Mouse (Mus musculus): Measurements from ENCODE around the gene Btbd17. TPM values are rescaled to one million over a fixed set of nuclear protein-coding genes. Genes with fewer than 3 reads are reported as not detected.
A peak's percentile ranks its signal among the peaks of the same experiment; 100 is the strongest.

Gene Btbd17
- polyA plus RNA-seq, 1 experiment from 2014 or later: 33.6 TPM

GRCm38 (mm10) chr11:114798624-114799023, 2.9 kb upstream of the Btbd17 start, which contains the start of gene Gpr142:
Gpr142 (plus strand) TSS chr11:114798924.
- peaks cover 50% of the 10 kb centered on the region for H3K4me1 ChIP-seq (replicated peaks)
- H3K9ac ChIP-seq (replicated peaks): no peak within 1 kb of the TSS
- no peaks in the 10 kb centered on the region for H3K36me3 ChIP-seq
- H3K27ac ChIP-seq: no peak within 1 kb of the TSS
- H3K4me2 ChIP-seq (replicated peaks): no peak within 1 kb of the TSS
- no peaks in the 10 kb centered on the region for H3K27me3 ChIP-seq
- H3K4me3 ChIP-seq (replicated peaks): no peak within 1 kb of the TSS
- no peaks in the 10 kb centered on the region for H3K9me3 ChIP-seq
- 94% methylated on average over 3 of the region's 3 CpGs for WGBS
- ATAC-seq: no peak

GRCm38 (mm10) chr11:114797981-114798380, 2.2 kb upstream of the Btbd17 start:
- H3K36me3 ChIP-seq: no peaks in the 10 kb centered on the region
- WGBS: 92% methylated on average over 3 of the region's 3 CpGs

GRCm38 (mm10) chr11:114797176-114797575, 1.4 kb upstream of the Btbd17 start:
- Histone ChIP-seq H3K4me3 (replicated peaks) (no peak overlapping the region), H3K9ac (replicated peaks) (no peak overlapping the region), H3K27me3 (peaks cover 6% of the 10 kb centered on the region; the same call in 1 of the 2 replicates), H3K27ac (peak overlapping the region; percentile 99), H3K36me3 (no peaks in the 10 kb centered on the region), H3K4me1 (replicated peaks) (peaks cover 52% of the 10 kb centered on the region), H3K9me3 (no peaks in the 10 kb centered on the region), H3K4me2 (replicated peaks) (no peak overlapping the region)
- no peak for ATAC-seq
- WGBS: 94% methylated on average over 7 of the region's 7 CpGs

More at GRCm38 (mm10) chr11:114797981-114798380, 2.2 kb upstream of the Btbd17 start:
- no peaks in the 10 kb centered on the region for H3K9me3 ChIP-seq
- H3K27ac ChIP-seq: no peak overlapping the region
- no peak for ATAC-seq
- no peaks in the 10 kb centered on the region for H3K27me3 ChIP-seq
- no peak overlapping the region for H3K4me3 ChIP-seq (replicated peaks)
- H3K4me1 ChIP-seq (replicated peaks): peaks cover 50% of the 10 kb centered on the region
- no peak overlapping the region for H3K9ac ChIP-seq (replicated peaks)
- no peak overlapping the region for H3K4me2 ChIP-seq (replicated peaks)

- Histone ChIP-seq H3K4me3 (replicated peaks) (peak overlapping the region; percentile 49), H3K27me3 (peaks cover 22% of the 10 kb centered on the region), H3K9ac (replicated peaks) (peak overlapping the region; percentile 65), H3K4me2 (replicated peaks) (peak overlapping the region; percentile 82), H3K27ac (peak overlapping the region; percentile 99), H3K4me1 (replicated peaks) (peaks cover 68% of the 10 kb centered on the region), H3K36me3 (no peaks in the 10 kb centered on the region), H3K9me3 (no peaks in the 10 kb centered on the region)
- WGBS: 0% methylated on average over 7 of the region's 7 CpGs
- ATAC-seq: peak; percentile 86
Measured at GRCm38 (mm10) chr11:114795231-114795746, 456 bp downstream of the Btbd17 start.

- peak; percentile 22 for ATAC-seq
- Histone ChIP-seq H3K9me3 (no peaks in the 10 kb centered on the region), H3K4me1 (replicated peaks) (peaks cover 71% of the 10 kb centered on the region), H3K36me3 (no peaks in the 10 kb centered on the region), H3K4me3 (replicated peaks) (peak overlapping the region; percentile 49), H3K9ac (replicated peaks) (peak overlapping the region; percentile 65; the same call in 1 of the 2 replicates), H3K4me2 (replicated peaks) (peak overlapping the region; percentile 82), H3K27ac (peak overlapping the region; percentile 99), H3K27me3 (peaks cover 28% of the 10 kb centered on the region)
- WGBS: 8% methylated on average over 4 of the region's 4 CpGs
Measured at GRCm38 (mm10) chr11:114794691-114795090, 1.1 kb downstream of the Btbd17 start.

GRCm38 (mm10) chr11:114793868-114794545, 1.7 kb downstream of the Btbd17 start:
- Histone ChIP-seq H3K9ac (replicated peaks) (peak overlapping the region; percentile 65), H3K9me3 (no peaks in the 10 kb centered on the region), H3K27me3 (peaks cover 33% of the 10 kb centered on the region), H3K27ac (peak overlapping the region; percentile 99), H3K36me3 (no peaks in the 10 kb centered on the region), H3K4me2 (replicated peaks) (peak overlapping the region; percentile 82), H3K4me1 (replicated peaks) (peaks cover 78% of the 10 kb centered on the region), H3K4me3 (replicated peaks) (peak overlapping the region; percentile 49)
- WGBS: 52% methylated on average over 19 of the region's 19 CpGs
- ATAC-seq: no peak

- peaks cover 85% of the 10 kb centered on the region for H3K4me1 ChIP-seq (replicated peaks)
- H3K36me3 ChIP-seq: no peaks in the 10 kb centered on the region
- ATAC-seq: no peak
- 53% methylated on average over 5 of the region's 5 CpGs for WGBS
- peak overlapping the region; percentile 4; the same call in 1 of the 2 replicates for H3K27ac ChIP-seq
- peaks cover 35% of the 10 kb centered on the region for H3K27me3 ChIP-seq
- H3K4me2 ChIP-seq (replicated peaks): peak overlapping the region; percentile 82
- H3K9me3 ChIP-seq: no peaks in the 10 kb centered on the region
- peak overlapping the region; percentile 5; the same call in 1 of the 2 replicates for H3K9ac ChIP-seq (replicated peaks)
- H3K4me3 ChIP-seq (replicated peaks): peak overlapping the region; percentile 49
Measured at GRCm38 (mm10) chr11:114792931-114793494, 2.7 kb downstream of the Btbd17 start.

GRCm38 (mm10) chr11:114791891-114792411, 3.8 kb downstream of the Btbd17 start:
- H3K9me3 ChIP-seq: no peaks in the 10 kb centered on the region
- H3K27me3 ChIP-seq: peaks cover 45% of the 10 kb centered on the region
- H3K4me1 ChIP-seq (replicated peaks): peaks cover 79% of the 10 kb centered on the region
- H3K36me3 ChIP-seq: no peaks in the 10 kb centered on the region
- H3K4me3 ChIP-seq (replicated peaks): peak overlapping the region; percentile 49
- under 1% methylated on average over 57 of the region's 59 CpGs for WGBS
- no peak for ATAC-seq
- peak overlapping the region; percentile 67 for H3K9ac ChIP-seq (replicated peaks)
- H3K27ac ChIP-seq: peak overlapping the region; percentile 55
- H3K4me2 ChIP-seq (replicated peaks): peak overlapping the region; percentile 82

GRCm38 (mm10) chr11:114791351-114791889, 4.3 kb downstream of the Btbd17 start:
- H3K27me3 ChIP-seq: peaks cover 50% of the 10 kb centered on the region
- H3K9me3 ChIP-seq: no peaks in the 10 kb centered on the region
- peak overlapping the region; percentile 49 for H3K4me3 ChIP-seq (replicated peaks)
- peak overlapping the region; percentile 55 for H3K27ac ChIP-seq
- peaks cover 78% of the 10 kb centered on the region for H3K4me1 ChIP-seq (replicated peaks)
- peak overlapping the region; percentile 67 for H3K9ac ChIP-seq (replicated peaks)
- no peak for ATAC-seq
- WGBS: 8% methylated on average over 50 of the region's 50 CpGs
- no peaks in the 10 kb centered on the region for H3K36me3 ChIP-seq
- H3K4me2 ChIP-seq (replicated peaks): peak overlapping the region; percentile 82

GRCm38 (mm10) chr11:114790841-114791240, 4.9 kb downstream of the Btbd17 start:
- Histone ChIP-seq H3K4me3 (replicated peaks) (no peak overlapping the region), H3K9me3 (no peaks in the 10 kb centered on the region), H3K36me3 (no peaks in the 10 kb centered on the region), H3K4me2 (replicated peaks) (peak overlapping the region; percentile 82), H3K9ac (replicated peaks) (0 out of 2 replicates have a peak overlapping the region, but pooled peaks have one; percentile 67), H3K27me3 (peaks cover 53% of the 10 kb centered on the region), H3K27ac (no peak overlapping the region), H3K4me1 (replicated peaks) (peaks cover 76% of the 10 kb centered on the region)
- WGBS: 46% methylated on average over 4 of the region's 4 CpGs
- no peak for ATAC-seq

- Histone ChIP-seq H3K4me3 (replicated peaks) (no peak overlapping the region), H3K27me3 (peaks cover 59% of the 10 kb centered on the region), H3K4me2 (replicated peaks) (no peak overlapping the region), H3K36me3 (no peaks in the 10 kb centered on the region), H3K4me1 (replicated peaks) (peaks cover 71% of the 10 kb centered on the region), H3K9ac (replicated peaks) (no peak overlapping the region), H3K27ac (no peak overlapping the region), H3K9me3 (no peaks in the 10 kb centered on the region)
- WGBS: 84% methylated on average over 12 of the region's 12 CpGs
- ATAC-seq: no peak
Measured at GRCm38 (mm10) chr11:114790171-114790570, 5.6 kb downstream of the Btbd17 start.

GRCm38 (mm10) chr11:114789716-114790115, 6.0 kb downstream of the Btbd17 start:
- Histone ChIP-seq H3K27ac (no peak overlapping the region), H3K4me3 (replicated peaks) (no peak overlapping the region), H3K27me3 (peaks cover 63% of the 10 kb centered on the region), H3K4me2 (replicated peaks) (no peak overlapping the region), H3K9me3 (no peaks in the 10 kb centered on the region), H3K9ac (replicated peaks) (no peak overlapping the region), H3K4me1 (replicated peaks) (peaks cover 67% of the 10 kb centered on the region), H3K36me3 (no peaks in the 10 kb centered on the region)
- no peak for ATAC-seq
- WGBS: 66% methylated on average over 9 of the region's 9 CpGs
